Mouse (Mus musculus): Measurements from ENCODE around the gene Hist1h2ac. TPM values are rescaled to one million over a fixed set of nuclear protein-coding genes. Genes with fewer than 3 reads are reported as not detected.

Gene Hist1h2ac
- total RNA-seq, 2 experiments from 2014 or later, result 3.1 to 3.3 TPM

DNA sequence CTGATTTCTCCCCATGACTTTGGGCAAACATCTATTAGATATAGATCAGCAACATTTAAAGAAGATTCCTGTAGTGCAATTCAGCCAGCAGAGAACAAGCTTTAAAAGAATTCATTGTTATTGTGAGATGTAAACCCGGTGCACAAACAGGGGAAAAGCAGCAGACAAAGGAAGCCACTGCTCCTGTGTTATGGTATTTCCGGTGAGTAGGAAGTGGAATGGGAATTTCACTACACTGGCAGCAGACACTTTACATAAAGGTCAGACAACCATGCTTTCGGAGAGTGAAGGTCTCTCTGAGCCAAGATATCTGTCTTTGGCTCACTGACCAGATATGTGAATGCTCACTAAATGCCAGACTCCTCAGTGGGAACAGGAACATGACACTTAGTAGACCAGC, 21.2 kb downstream of the Hist1h2ac start:
- DNase-seq (ENCODE audit: extremely low spot score in 1 of 2, low spot score in 1 of 2), result no peak

DNA sequence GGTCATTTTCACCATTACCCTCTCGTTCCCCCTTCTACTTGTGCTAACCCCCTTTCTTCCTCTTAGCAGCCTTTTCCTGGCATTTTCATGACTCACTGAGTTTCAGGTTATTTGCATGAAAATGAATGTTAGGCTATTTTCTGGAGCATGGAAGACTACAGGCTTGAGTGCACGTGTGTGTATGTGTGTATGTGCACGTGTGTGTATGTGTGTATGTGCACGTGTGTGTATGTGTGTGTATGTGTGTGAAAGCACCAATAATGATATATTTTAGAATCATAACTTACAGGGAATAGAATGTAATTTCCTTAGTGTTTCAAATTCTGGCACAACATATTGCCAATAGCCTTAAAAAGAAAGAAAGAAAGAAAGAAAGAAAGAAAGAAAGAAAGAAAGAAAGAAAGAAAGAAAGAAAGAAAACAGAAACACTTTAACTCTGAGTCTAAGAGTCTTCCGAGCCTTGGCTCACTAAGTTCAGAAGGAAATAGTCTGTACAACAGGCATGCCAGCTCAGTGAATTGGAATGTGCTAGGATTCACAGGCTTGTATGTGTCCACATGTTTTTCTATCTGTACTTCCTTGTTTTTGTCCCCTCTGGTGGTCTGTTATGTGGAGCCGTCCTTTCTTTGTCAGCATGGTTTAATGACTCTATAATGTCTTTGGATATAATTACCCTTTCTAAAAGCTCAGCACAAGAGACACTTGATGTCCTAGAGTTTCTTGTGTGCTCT, 23.9 kb downstream of the Hist1h2ac start:
- no peak for DNase-seq (ENCODE audit: extremely low spot score in 1 of 2, low spot score in 1 of 2)

Small RNA genes lying within 50 kb of the gene (microRNA-seq; reads per million reads assigned to microRNA genes)
- 0 reads per million in 2 experiments for gene Gm44350

Other genes with a start within 250 kb of the Hist1h2ac start
- gene Btn1a1, start 218.0 kb downstream of the Hist1h2ac start, total RNA-seq (2021), result not detected
- gene Btn2a2, start 195.1 kb downstream of the Hist1h2ac start, total RNA-seq (2021), result under 1 TPM; 0.59 to 0.66 TPM
- 100 to 1,000 TPM; 289 to 367 TPM for gene Hist1h4h, start 152.9 kb downstream of the Hist1h2ac start, total RNA-seq (2021)
- 10 to 100 TPM in 1 of 2 experiments, 1 to 10 TPM in 1; 7.8 to 12.2 TPM for gene Hist1h2af, start 150.0 kb downstream of the Hist1h2ac start, total RNA-seq (2021)
- gene Hist1h3g, start 148.5 kb downstream of the Hist1h2ac start, total RNA-seq (2021), result 1 to 10 TPM; 3.6 to 5.7 TPM
- 1 to 10 TPM in 1 of 2 experiments, under 1 TPM in 1; 0.94 to 1.1 TPM for gene Hist1h2bh, start 140.6 kb downstream of the Hist1h2ac start, total RNA-seq (2021)
- gene Hist1h3f, start 139.9 kb downstream of the Hist1h2ac start, total RNA-seq (2021), result 10 to 100 TPM; 15.7 to 16.5 TPM
- 100 to 1,000 TPM; 127 to 164 TPM for gene Hist1h4f, start 132.3 kb downstream of the Hist1h2ac start, total RNA-seq (2021)
- 1 to 10 TPM; 4.7 to 4.8 TPM for gene Hist1h1d, start 130.7 kb downstream of the Hist1h2ac start, total RNA-seq (2021)
- gene Hist1h3e, start 121.6 kb downstream of the Hist1h2ac start, total RNA-seq (2021), result 10 to 100 TPM; 47.8 to 50.0 TPM
- gene Hist1h2ae, start 112.7 kb downstream of the Hist1h2ac start, total RNA-seq (2021), result 1 to 10 TPM; 4.6 to 7.9 TPM
- gene Hist1h2bg, start 112.6 kb downstream of the Hist1h2ac start, total RNA-seq (2021), result 10 to 100 TPM; 79.1 to 83.5 TPM
- gene Hist1h2bf, start 109.8 kb downstream of the Hist1h2ac start, total RNA-seq (2021), result 10 to 100 TPM; 26.4 to 30.6 TPM
- gene Hist1h2ad, start 109.6 kb downstream of the Hist1h2ac start, total RNA-seq (2021), result 10 to 100 TPM in 1 of 2 experiments, 1 to 10 TPM in 1; 7.1 to 11.6 TPM
- 10 to 100 TPM; 10.0 to 14.4 TPM for gene Hist1h3d, start 108.2 kb downstream of the Hist1h2ac start, total RNA-seq (2021)
- gene Hist1h4d, start 102.3 kb downstream of the Hist1h2ac start, total RNA-seq (2021), result 100 to 1,000 TPM; 129 to 153 TPM
- 1 to 10 TPM; 7.1 to 8.3 TPM for gene Hist1h2be, start 62.8 kb downstream of the Hist1h2ac start, total RNA-seq (2021)
- 10 to 100 TPM; 45.8 to 59.4 TPM for gene Hist1h1e, start 61.4 kb downstream of the Hist1h2ac start, total RNA-seq (2021)
- gene Hist1h2bc, start 251 bp upstream of the Hist1h2ac start, total RNA-seq (2021), result 10 to 100 TPM; 50.7 to 51.1 TPM
- gene Hist1h1t, start 11.9 kb upstream of the Hist1h2ac start, total RNA-seq (2021), result not detected
- gene Hist1h4c, start 14.5 kb upstream of the Hist1h2ac start, total RNA-seq (2021), result 100 to 1,000 TPM in 1 of 2 experiments, 10 to 100 TPM in 1; 92.2 to 102 TPM
- gene Hfe, start 26.9 kb upstream of the Hist1h2ac start, total RNA-seq (2021), result 1 to 10 TPM; 3.5 to 3.6 TPM
- 10 to 100 TPM; 53.2 to 69.4 TPM for gene Hist1h1c, start 54.9 kb upstream of the Hist1h2ac start, total RNA-seq (2021)
- gene Hist1h3c, start 61.7 kb upstream of the Hist1h2ac start, total RNA-seq (2021), result 1 to 10 TPM; 4.6 to 6.0 TPM
- 10 to 100 TPM; 20.1 to 33.5 TPM for gene Hist1h2bb, start 62.8 kb upstream of the Hist1h2ac start, total RNA-seq (2021)
- 10 to 100 TPM; 24.8 to 42.0 TPM for gene Hist1h2ab, start 67.2 kb upstream of the Hist1h2ac start, total RNA-seq (2021)
- gene Hist1h3b, start 68.3 kb upstream of the Hist1h2ac start, total RNA-seq (2021), result 10 to 100 TPM; 12.3 to 22.8 TPM
- gene Hist1h4b, start 73.1 kb upstream of the Hist1h2ac start, total RNA-seq (2021), result 10 to 100 TPM; 71.8 to 80.9 TPM
- gene Hist1h4a, start 77.3 kb upstream of the Hist1h2ac start, total RNA-seq (2021), result 10 to 100 TPM; 42.9 to 58.9 TPM
- gene Hist1h3a, start 78.4 kb upstream of the Hist1h2ac start, total RNA-seq (2021), result 10 to 100 TPM; 30.8 to 53.8 TPM
- 10 to 100 TPM; 15.6 to 24.5 TPM for gene Hist1h1a, start 79.7 kb upstream of the Hist1h2ac start, total RNA-seq (2021)
- gene Trim38, start 86.0 kb upstream of the Hist1h2ac start, total RNA-seq (2021), result not detected
- gene Slc17a2, start 123.0 kb upstream of the Hist1h2ac start, total RNA-seq (2021), result under 1 TPM in 1 of 2 experiments, not detected in 1; 0.12 TPM
- not detected for gene Slc17a3, start 155.5 kb upstream of the Hist1h2ac start, total RNA-seq (2021)
- gene Slc17a1, start 183.8 kb upstream of the Hist1h2ac start, total RNA-seq (2021), result not detected
- gene Slc17a4, start 231.1 kb upstream of the Hist1h2ac start, total RNA-seq (2021), result not detected

Data from layer of hippocampus, postnatal 25 days (tissue).